Mouse (Mus musculus): Measurements from ENCODE around the gene Pde5a.

- no peak for TF ChIP-seq CTCF (IDR thresholded peaks at IDR 0.05; ENCODE audit: low read depth)
- TF ChIP-seq EP300 (IDR thresholded peaks at IDR 0.05; ENCODE audit: low read depth) = no peak
Measured at GRCm38 (mm10) chr3:122781417-122781816, 52.7 kb downstream of the Pde5a start.
